ENCODE assay signal across 20 mouse cellular contexts in the genomic region with DNA sequence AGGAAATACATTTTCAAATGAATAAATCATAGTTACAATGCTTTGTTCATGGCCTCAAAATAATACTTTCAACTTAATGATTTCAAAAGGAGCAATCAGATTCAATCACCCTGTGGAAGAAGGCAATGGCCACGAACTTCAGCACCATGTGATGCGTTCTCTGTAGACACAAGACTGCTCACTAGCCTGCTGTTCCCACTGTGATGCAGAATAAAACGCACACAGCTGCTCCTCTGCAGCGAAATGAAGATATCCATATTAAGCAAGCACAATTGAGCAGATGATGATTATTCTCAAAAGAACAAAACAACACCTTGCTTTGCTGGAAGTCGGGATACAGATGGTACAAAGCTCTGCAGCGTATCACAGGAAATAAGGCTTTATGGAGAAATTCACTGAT.
DNase-seq lines count a peak whose midpoint lies in the region; ATAC-seq lines count a peak whose summit lies in the region.
"Had no signal": no experiment of that assay in that cellular context is flagged by ENCODE, and none has a peak within 500 bp of the region (broad histone marks: within the 10 kb centered on the region; RNA-seq: fewer than 3 reads in every experiment).

No protein-coding gene starts in this region.

- H3K4me1 ChIP-seq in neural tube, embryonic 15.5 days = no peaks in the 10 kb centered on the region
- H3K4me1 ChIP-seq: embryonic facial prominence, embryonic 12.5 days; liver, embryonic 13.5 days; lung, embryonic 15.5 days; neural tube, embryonic 12.5 days had no signal

- no peaks in the 10 kb centered on the region for H3K36me3 ChIP-seq in neural tube, embryonic 15.5 days
- H3K36me3 ChIP-seq: embryonic facial prominence, embryonic 12.5 days; liver, embryonic 13.5 days; lung, embryonic 15.5 days; neural tube, embryonic 12.5 days had no signal

- no peaks in the 10 kb centered on the region for H3K27me3 ChIP-seq in neural tube, embryonic 15.5 days (replicated peaks)
- H3K27me3 ChIP-seq: embryonic facial prominence, embryonic 12.5 days; liver, embryonic 13.5 days; lung, embryonic 15.5 days; neural tube, embryonic 12.5 days had no signal

- ATAC-seq in frontal cortex, adult (ENCODE audit: low TSS enrichment) = peak; percentile 55; the same call in 1 of the 2 replicates
- ATAC-seq in neural tube, embryonic 15.5 days (ENCODE audit: low FRiP score) = peak; percentile 68; the same call in 1 of the 2 replicates

- WGBS in neural tube, embryonic 15.5 days = 39% methylated on average over 6 of the region's 6 CpGs

- no peaks in the 10 kb centered on the region for H3K9me3 ChIP-seq in neural tube, embryonic 15.5 days (replicated peaks)
- H3K9me3 ChIP-seq: embryonic facial prominence, embryonic 12.5 days; liver, embryonic 13.5 days; lung, embryonic 15.5 days; neural tube, embryonic 12.5 days had no signal

- H3K27ac ChIP-seq in neural tube, embryonic 15.5 days (replicated peaks) = no peak overlapping the region
- H3K27ac ChIP-seq: embryonic facial prominence, embryonic 12.5 days; gastrocnemius, adult 2 months; liver, embryonic 13.5 days; lung, embryonic 15.5 days; macrophage; neural tube, embryonic 12.5 days had no signal

- no peak overlapping the region for H3K4me3 ChIP-seq in neural tube, embryonic 15.5 days (replicated peaks)
- H3K4me3 ChIP-seq: embryonic facial prominence, embryonic 12.5 days; gastrocnemius, adult 2 months; liver, embryonic 13.5 days; lung, embryonic 15.5 days; neural tube, embryonic 12.5 days had no signal

- no peak for DNase-seq in frontal cortex, postnatal 25 days (ENCODE audit: low spot score in 2 of 2)
- peak; percentile 40 for DNase-seq in layer of hippocampus, adult 9-11 months
- no peak for DNase-seq in layer of hippocampus, postnatal 25 days (ENCODE audit: extremely low spot score in 1 of 2, low spot score in 1 of 2)
- DNase-seq in brain, adult 2 months (ENCODE audit: low read depth, low spot score) = peak; percentile 54
- DNase-seq in gastrocnemius, adult 8-10 months (ENCODE audit: low spot score in 2 of 2) = no peak
- DNase-seq in urinary bladder, adult 18-20 months (ENCODE audit: low spot score in 2 of 2) = no peak
- DNase-seq: adrenal gland, postnatal 14 days; cerebellum, adult 8-10 months; gastrocnemius, adult 2 months; heart, adult 18-20 months; kidney, adult 18-20 months; kidney, postnatal 10 days; liver, embryonic 13.5 days; thymus, postnatal 4 days had no signal

- no peak overlapping the region for H3K9ac ChIP-seq in neural tube, embryonic 15.5 days (replicated peaks)
- H3K9ac ChIP-seq: embryonic facial prominence, embryonic 12.5 days; liver, embryonic 13.5 days; lung, embryonic 15.5 days; neural tube, embryonic 12.5 days had no signal

- H3K4me2 ChIP-seq in neural tube, embryonic 15.5 days = no peak overlapping the region; the same call in 1 of the 2 replicates
- H3K4me2 ChIP-seq: embryonic facial prominence, embryonic 12.5 days; liver, embryonic 13.5 days; lung, embryonic 15.5 days; neural tube, embryonic 12.5 days had no signal

Comparison
In these comparisons a context has a peak if more than half of its experiments do, and no peak if none do; other contexts are left out.
1. DNase-seq: peak in layer of hippocampus, adult 9-11 months (single experiment) and brain, adult 2 months (single experiment); none in frontal cortex, postnatal 25 days (0 of 2), layer of hippocampus, postnatal 25 days (0 of 2), gastrocnemius, adult 8-10 months (0 of 2) and urinary bladder, adult 18-20 months (0 of 2).